Mouse (Mus musculus) testis, adult 2 months (tissue): ENCODE data around the gene Pfn4.

ENCODE experiments used
- CTCF ChIP-seq: fragments of 200-500 bp; IDR thresholded peaks from 2 replicates; pipeline ENCODE4 v1.5.1; 2012; ENCODE audit warnings: low read depth, mild to moderate bottlenecking, inconsistent platforms, low read length, moderate library complexity; ENCODE audit not compliant: control insufficient read depth, insufficient read depth, insufficient replicate concordance
- POLR2A ChIP-seq: fragments of 200-500 bp; IDR thresholded peaks from 2 replicates; pipeline ENCODE4 v1.6.1; 2012; ENCODE audit warnings: low read depth, mild to moderate bottlenecking, inconsistent platforms, low read length, moderate library complexity; ENCODE audit not compliant: control insufficient read depth

DNA sequence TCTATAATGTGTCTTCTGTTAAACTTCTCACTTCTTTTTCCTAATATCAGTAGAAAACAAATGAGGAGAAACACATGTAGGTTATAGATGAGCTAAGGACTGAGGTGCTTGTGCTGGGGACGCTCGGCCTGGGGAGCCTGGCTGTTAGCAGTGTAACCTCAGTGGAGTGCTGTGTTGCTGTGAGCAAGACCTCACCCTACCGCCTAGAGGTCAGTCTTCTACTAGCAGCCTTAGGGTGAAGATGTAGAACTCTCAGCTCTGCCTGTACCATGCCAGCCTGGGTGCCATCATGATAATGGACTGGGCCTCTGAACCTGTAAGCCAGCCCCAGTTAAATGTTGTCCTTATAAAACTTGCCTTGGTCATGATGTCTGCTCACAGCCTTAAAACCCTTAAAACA lies 58.4 kb downstream of the Pfn4 start:
- TF ChIP-seq CTCF (no peak), POLR2A (no peak)
